Mouse (Mus musculus) heart, postnatal 0 days (tissue): Measurements from ENCODE around the gene Ak7.

ENCODE experiments used
- CTCF ChIP-seq: IDR thresholded peaks from 2 replicates; pipeline ENCODE4 v1.5.1; 2016; ENCODE audit warnings: antibody characterized with exemption, control low read depth, low read depth
- EP300 ChIP-seq: IDR thresholded peaks from 2 replicates; pipeline ENCODE4 v1.6.1; 2016; ENCODE audit warnings: antibody characterized with exemption, low read depth

DNA sequence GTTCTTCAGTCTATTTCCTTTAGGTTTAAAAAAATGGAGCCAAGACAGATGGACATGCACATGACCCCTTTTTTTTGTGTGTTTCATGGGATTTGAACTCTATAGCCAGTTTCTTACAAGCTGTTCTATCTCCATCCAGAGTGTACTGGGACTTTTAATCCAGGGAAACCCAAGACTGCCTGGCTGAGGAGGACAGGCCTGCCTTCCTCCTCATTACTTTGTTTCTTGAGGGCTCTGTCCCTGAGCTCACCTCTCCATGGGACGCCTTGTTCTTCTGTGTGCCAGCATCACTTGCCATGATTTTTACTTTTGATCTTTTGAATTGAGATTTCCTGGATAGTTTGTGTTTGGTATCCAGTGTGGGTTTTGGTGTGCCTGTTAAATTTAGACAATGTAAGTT lies 80.3 kb downstream of the Ak7 start:
- TF ChIP-seq CTCF, result no peak
- TF ChIP-seq EP300, result no peak
